Mouse (Mus musculus): Measurements from ENCODE around the gene Amacr. TPM values are rescaled to one million over a fixed set of nuclear protein-coding genes. Genes with fewer than 3 reads are reported as not detected.

Amacr gene
- total and polyA plus RNA-seq, 3 experiments = 7.5 to 22.0 (median 18.9) TPM

Other genes with a start within 250 kb of the Amacr start
- 1 to 10 TPM in 1 of 2 experiments, under 1 TPM in 1; 0.63 to 1.3 TPM for gene C1qtnf3, start 29.4 kb upstream of the Amacr start, total RNA-seq (2021)
- gene C1qtnf3, start 29.4 kb upstream of the Amacr start, polyA plus RNA-seq (2012; rRNA removed) = 0.19 and 0.54 TPM in 2 replicates
- gene Slc45a2, start 19.0 kb downstream of the Amacr start, total RNA-seq (2021) = not detected
- 0.04 TPM in 1 of 2 replicates, not detected in the other for gene Slc45a2, start 19.0 kb downstream of the Amacr start, polyA plus RNA-seq (2012; rRNA removed)
- not detected for gene Rxfp3, start 56.2 kb downstream of the Amacr start, total RNA-seq (2021)
- not detected in 2 replicates for gene Rxfp3, start 56.2 kb downstream of the Amacr start, polyA plus RNA-seq (2012; rRNA removed)
- 1 to 10 TPM; 3.8 to 4.0 TPM for gene Adamts12, start 83.0 kb downstream of the Amacr start, total RNA-seq (2021)
- 0.40 and 0.48 TPM in 2 replicates for gene Adamts12, start 83.0 kb downstream of the Amacr start, polyA plus RNA-seq (2012; rRNA removed)

Measured in adrenal gland, adult 2 months (tissue).